Mouse (Mus musculus): ENCODE results near the gene Klk1b1. TPM values are rescaled to one million over a fixed set of nuclear protein-coding genes. Genes with fewer than 3 reads are reported as not detected.

The Klk1b1 gene
- total and polyA plus RNA-seq, 3 experiments: not detected

DNA sequence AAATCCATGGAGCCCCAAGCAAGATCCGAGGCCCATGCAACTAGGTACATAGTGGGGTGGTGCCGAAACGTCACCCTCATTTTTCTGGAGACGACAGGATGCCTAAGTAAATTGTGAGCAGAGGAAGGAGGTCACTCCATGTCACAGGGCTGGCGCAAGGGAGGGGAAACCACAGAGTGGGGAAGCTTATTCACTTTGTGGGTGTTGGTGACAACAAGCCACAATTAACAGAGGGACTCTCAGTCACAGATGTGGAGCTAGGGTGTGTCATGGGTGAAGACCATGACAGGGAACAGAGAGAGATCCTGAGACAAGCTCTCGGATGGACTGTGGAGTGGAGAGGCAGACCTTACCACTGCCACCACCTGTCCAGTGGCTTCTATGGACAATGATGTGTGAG lies 45.5 kb upstream of the Klk1b1 start:
- H3K9me3 ChIP-seq (replicated peaks; ENCODE audit: low read length): no peaks in the 10 kb centered on the region
- no peak overlapping the region for H3K27ac ChIP-seq (ENCODE audit: insufficient read depth, low read depth)
- no peak overlapping the region for H3K4me2 ChIP-seq (ENCODE audit: insufficient read depth, low read depth, poor library complexity, severe bottlenecking)
- DNase-seq (ENCODE audit: extremely low read depth): no peak
- peaks cover 83% of the 10 kb centered on the region for H3K27me3 ChIP-seq (replicated peaks)
- in situ Hi-C loops (cut with MboI; ENCODE audit: low pct_ligation_motif_present, low pct_unique_long_range_greater_than_20kb, low sequenced_read_pairs): loop anchor here (5.0 kb wide), 1 partner anchor 39 kb away; the partner anchor contains the start of gene Klk4
- TF ChIP-seq PAX5 (IDR thresholded peaks at IDR 0.05; ENCODE audit: low read length) (no peak), SMC3 (IDR thresholded peaks at IDR 0.05; ENCODE audit: low read depth, low read length) (no peak)
- no peaks in the 10 kb centered on the region for H3K79me2 ChIP-seq (replicated peaks; ENCODE audit: control insufficient read depth, extremely low read depth, insufficient read depth, poor library complexity, severe bottlenecking)
- no peak overlapping the region for H3K9ac ChIP-seq (ENCODE audit: insufficient read depth, low read depth)
- peaks cover 0 to 8% of the 10 kb centered on the region in 2 experiments; a peak in 2 of 4 replicates for H3K4me1 ChIP-seq (ENCODE audit: control insufficient read depth in 1 of 2, insufficient read depth in 2 of 2)
- H3K4me3 ChIP-seq (replicated peaks in 1 of 3; ENCODE audit: low read depth in 2 of 3, low read length in 2 of 3, poor library complexity in 1 of 3): no peak overlapping the region
- no peaks in the 10 kb centered on the region for H3K36me3 ChIP-seq (replicated peaks in 1 of 2; ENCODE audit: control insufficient read depth in 1 of 2, insufficient read depth in 1 of 2, low read length in 1 of 2)
- dilution Hi-C loops (cut with MboI; ENCODE audit: extremely low pct_ligation_motif_present, extremely low pct_unique_long_range_greater_than_20kb, low sequenced_read_pairs): no loop called here

DNA sequence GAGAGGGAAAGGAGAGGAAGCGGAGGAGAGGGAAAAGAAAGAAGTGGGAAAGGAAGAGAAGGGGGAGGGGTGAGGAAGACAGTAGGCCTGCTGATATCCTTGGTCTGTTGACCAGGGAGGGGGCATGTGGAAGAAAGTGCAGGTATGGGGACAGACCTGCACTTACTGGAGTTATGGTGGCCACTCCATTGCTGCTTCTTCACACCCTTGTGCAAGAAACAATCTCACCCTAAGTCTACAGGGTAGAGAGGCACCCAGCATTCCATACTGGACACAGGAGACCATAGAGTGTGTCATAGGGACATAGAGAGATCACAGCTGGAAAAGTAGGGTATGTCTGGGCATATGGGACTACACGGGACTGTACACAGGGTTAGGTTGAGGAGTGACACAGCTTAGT lies 44.6 kb upstream of the Klk1b1 start:
- H3K27ac ChIP-seq (ENCODE audit: insufficient read depth, low read depth): no peak overlapping the region
- in situ Hi-C loops (cut with MboI; ENCODE audit: low pct_ligation_motif_present, low pct_unique_long_range_greater_than_20kb, low sequenced_read_pairs) (loop anchor here (5.0 kb wide), 1 partner anchor 40 kb away; the partner anchor contains the start of gene Klk4), dilution Hi-C loops (cut with MboI; ENCODE audit: extremely low pct_ligation_motif_present, extremely low pct_unique_long_range_greater_than_20kb, low sequenced_read_pairs) (no loop called here)
- H3K27me3 ChIP-seq (replicated peaks): peaks cover 78% of the 10 kb centered on the region
- no peaks in the 10 kb centered on the region for H3K36me3 ChIP-seq (replicated peaks in 1 of 2; ENCODE audit: control insufficient read depth in 1 of 2, insufficient read depth in 1 of 2, low read length in 1 of 2)
- no peak overlapping the region for H3K9ac ChIP-seq (ENCODE audit: insufficient read depth, low read depth)
- no peak for DNase-seq (ENCODE audit: extremely low read depth)
- no peaks in the 10 kb centered on the region for H3K9me3 ChIP-seq (replicated peaks; ENCODE audit: low read length)
- no peak overlapping the region for H3K4me2 ChIP-seq (ENCODE audit: insufficient read depth, low read depth, poor library complexity, severe bottlenecking)
- TF ChIP-seq USF2 (conservative IDR thresholded peaks at IDR 0.05; ENCODE audit: low read depth, low read length): no peak
- no peak for TF ChIP-seq POLR2AphosphoS2 (IDR thresholded peaks at IDR 0.05; ENCODE audit: low read depth, low read length)
- TF ChIP-seq HCFC1 (IDR thresholded peaks at IDR 0.05; ENCODE audit: low read depth, low read length): no peak
- TF ChIP-seq USF1 (IDR thresholded peaks at IDR 0.05; ENCODE audit: low read depth, low read length): no peak
- no peak for TF ChIP-seq CHD1 (IDR thresholded peaks at IDR 0.05; ENCODE audit: low read depth, low read length)
- TF ChIP-seq CTCF (conservative IDR thresholded peaks at IDR 0.05 in 1 of 2, IDR thresholded peaks at IDR 0.05 in 1 of 2; ENCODE audit: low read depth in 2 of 2, low read length in 2 of 2): no peak
- no peak for TF ChIP-seq EP300 (IDR thresholded peaks at IDR 0.05; ENCODE audit: low read length)
- TF ChIP-seq SMC3 (IDR thresholded peaks at IDR 0.05; ENCODE audit: low read depth, low read length): no peak
- TF ChIP-seq ZC3H11A (IDR thresholded peaks at IDR 0.05; ENCODE audit: low read depth, low read length): no peak
- TF ChIP-seq BHLHE40 (IDR thresholded peaks at IDR 0.05; ENCODE audit: low read depth, low read length): no peak
- no peak for TF ChIP-seq MEF2A (IDR thresholded peaks at IDR 0.05; ENCODE audit: borderline replicate concordance, low read depth, low read length)
- no peak for TF ChIP-seq TCF12 (IDR thresholded peaks at IDR 0.05; ENCODE audit: low read depth, low read length)
- TF ChIP-seq NELFE (IDR thresholded peaks at IDR 0.05; ENCODE audit: low read depth, low read length): no peak
- TF ChIP-seq JUND (conservative IDR thresholded peaks at IDR 0.05; ENCODE audit: low read depth, low read length): no peak
- no peak for TF ChIP-seq JUN (IDR thresholded peaks at IDR 0.05; ENCODE audit: insufficient read depth, low read depth, low read length)
- TF ChIP-seq TBP (conservative IDR thresholded peaks at IDR 0.05; ENCODE audit: low read depth, low read length): no peak
- no peak for TF ChIP-seq POLR2A (IDR thresholded peaks at IDR 0.05; ENCODE audit: low read depth, low read length)
- no peak for TF ChIP-seq SIN3A (IDR thresholded peaks at IDR 0.05; ENCODE audit: low read length)
- peaks cover 0 to 8% of the 10 kb centered on the region in 2 experiments; a peak in 2 of 4 replicates for H3K4me1 ChIP-seq (ENCODE audit: control insufficient read depth in 1 of 2, insufficient read depth in 2 of 2)
- no peak overlapping the region for H3K4me3 ChIP-seq (replicated peaks in 1 of 3; ENCODE audit: low read depth in 2 of 3, low read length in 2 of 3, poor library complexity in 1 of 3)
- no peaks in the 10 kb centered on the region for H3K79me2 ChIP-seq (replicated peaks; ENCODE audit: control insufficient read depth, extremely low read depth, insufficient read depth, poor library complexity, severe bottlenecking)

Measured in CH12.LX (cell line).